Mouse (Mus musculus) E14TG2a.4 (cell line): ENCODE data around the gene Kcnip4.

Experiments
- CTCF ChIP-seq: conservative IDR thresholded peaks from 2 replicates; pipeline ENCODE4 v1.5.1; 2014; ENCODE audit warnings: low read length
- NANOG ChIP-seq: IDR thresholded peaks from 2 replicates; pipeline ENCODE4 v1.6.1; 2014; ENCODE audit warnings: borderline replicate concordance, low read length, mixed read lengths
- POU5F1 ChIP-seq: IDR thresholded peaks from 2 replicates; pipeline ENCODE4 v1.6.1; 2014; ENCODE audit warnings: low read length, borderline replicate concordance

DNA sequence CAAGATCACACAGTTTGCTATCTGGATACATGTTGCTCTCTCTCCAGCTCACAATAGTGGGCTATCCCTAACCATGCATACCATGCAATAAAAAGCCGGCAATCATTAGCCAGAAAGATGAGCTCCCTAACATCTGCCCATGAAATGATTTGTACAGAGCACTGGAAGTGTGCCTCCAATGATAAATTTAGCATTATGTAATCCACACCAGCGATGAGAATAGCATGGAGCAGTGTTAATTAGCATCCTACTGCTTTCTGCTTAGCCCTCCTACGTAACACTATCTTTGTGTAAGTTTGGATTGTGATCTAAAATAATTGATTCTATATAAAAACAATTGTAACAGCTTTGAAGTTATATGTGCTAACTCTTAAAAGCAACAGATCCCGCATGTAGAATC lies 268.7 kb downstream of the Kcnip4 start:
- TF ChIP-seq CTCF (no peak), NANOG (no peak), POU5F1 (no peak)
